19 mouse cellular contexts compared by ENCODE assay signal in genomic region chr8:79324928-79325327, GRCm38 (mm10). TPM values are rescaled to one million over a fixed set of nuclear protein-coding genes. Genes with fewer than 3 reads are reported as not detected.
A peak's percentile ranks its signal among the peaks of the same experiment; 100 is the strongest.
DNase-seq lines count a peak whose midpoint lies in the region; ATAC-seq and TF ChIP-seq lines count a peak whose summit lies in the region.
"Had no signal": no experiment of that assay in that cellular context is flagged by ENCODE, and none has a peak within 500 bp of the region (broad histone marks: within the 10 kb centered on the region; RNA-seq: fewer than 3 reads in every experiment).

No protein-coding gene starts in this region.

- no peak for TF ChIP-seq POLR2A in heart, adult 2 months (IDR thresholded peaks at IDR 0.05; ENCODE audit: insufficient read depth, low read depth, low read length)

- no peak overlapping the region for H3K9ac ChIP-seq in heart, adult 2 months (ENCODE audit: low read depth, low read length)
- H3K9ac ChIP-seq in lung, embryonic 16.5 days (ENCODE audit: low read length), result no peak overlapping the region
- no peak overlapping the region for H3K9ac ChIP-seq in embryonic facial prominence, embryonic 13.5 days
- H3K9ac ChIP-seq: forebrain, embryonic 12.5 days; heart, embryonic 15.5 days; limb, embryonic 12.5 days had no signal

- TF ChIP-seq EP300 in heart, adult 2 months (IDR thresholded peaks at IDR 0.05; ENCODE audit: insufficient read depth, low read depth, low read length), result no peak

- H3K27ac ChIP-seq in heart, adult 2 months, result peak overlapping the region; percentile 20
- H3K27ac ChIP-seq in heart, embryonic 10.5 days, result no peak overlapping the region
- H3K27ac ChIP-seq in lung, embryonic 16.5 days (ENCODE audit: low read length), result 0 out of 2 replicates have a peak overlapping the region, but pooled peaks have one; percentile 1
- no peak overlapping the region for H3K27ac ChIP-seq in embryonic facial prominence, embryonic 13.5 days
- H3K27ac ChIP-seq: forebrain, embryonic 12.5 days; heart, embryonic 15.5 days; limb, embryonic 12.5 days had no signal

- intact Hi-C loops in heart, adult 2 months (cut with DNase I), result no loop called here

- no peak overlapping the region for H3K4me3 ChIP-seq in heart, adult 2 months
- H3K4me3 ChIP-seq in heart, embryonic 10.5 days, result no peak overlapping the region
- no peak overlapping the region for H3K4me3 ChIP-seq in lung, embryonic 16.5 days (ENCODE audit: low read length)
- no peak overlapping the region for H3K4me3 ChIP-seq in embryonic facial prominence, embryonic 13.5 days
- H3K4me3 ChIP-seq: forebrain, embryonic 12.5 days; heart, embryonic 15.5 days; limb, embryonic 12.5 days had no signal

- no peaks in the 10 kb centered on the region for H3K79me2 ChIP-seq in heart, adult 2 months (replicated peaks; ENCODE audit: control insufficient read depth, insufficient read depth, low read length)

- no peak overlapping the region for H3K4me2 ChIP-seq in lung, embryonic 16.5 days (ENCODE audit: low read depth, low read length)
- H3K4me2 ChIP-seq in embryonic facial prominence, embryonic 13.5 days, result peak overlapping the region; percentile 27; the same call in 1 of the 2 replicates
- H3K4me2 ChIP-seq: forebrain, embryonic 12.5 days; heart, embryonic 15.5 days; limb, embryonic 12.5 days; liver, embryonic 11.5 days had no signal

- 0 out of 2 replicates have a peak, but pooled peaks have one; percentile 7 for ATAC-seq in lung, embryonic 16.5 days (ENCODE audit: low read depth)
- no peak for ATAC-seq in embryonic facial prominence, embryonic 13.5 days (ENCODE audit: insufficient number of reproducible peaks, insufficient read depth, low FRiP score, low TSS enrichment, low read depth)
- ATAC-seq: hindbrain, embryonic 16.5 days; intestine, postnatal 0 days; midbrain, embryonic 16.5 days had no signal

- H3K27me3 ChIP-seq in heart, adult 2 months (ENCODE audit: control insufficient read depth, insufficient read depth, low read length), result no peaks in the 10 kb centered on the region
- no peaks in the 10 kb centered on the region for H3K27me3 ChIP-seq in heart, embryonic 10.5 days (ENCODE audit: insufficient read depth, poor library complexity, severe bottlenecking)
- H3K27me3 ChIP-seq in lung, embryonic 16.5 days (ENCODE audit: control insufficient read depth, insufficient read depth, low read depth, low read length), result no peaks in the 10 kb centered on the region
- H3K27me3 ChIP-seq in embryonic facial prominence, embryonic 13.5 days, result no peaks in the 10 kb centered on the region
- H3K27me3 ChIP-seq: forebrain, embryonic 12.5 days; heart, embryonic 15.5 days; limb, embryonic 12.5 days had no signal

- peaks cover 10% of the 10 kb centered on the region for H3K4me1 ChIP-seq in heart, adult 2 months (ENCODE audit: control insufficient read depth, insufficient read depth, low read length)
- peaks cover 6% of the 10 kb centered on the region; the same call in 1 of the 2 replicates for H3K4me1 ChIP-seq in heart, embryonic 10.5 days
- peaks cover 9% of the 10 kb centered on the region for H3K4me1 ChIP-seq in lung, embryonic 16.5 days (replicated peaks; ENCODE audit: control insufficient read depth, insufficient read depth, low read length)
- H3K4me1 ChIP-seq in embryonic facial prominence, embryonic 13.5 days, result peaks cover 31% of the 10 kb centered on the region
- H3K4me1 ChIP-seq: heart, embryonic 15.5 days had no signal

- 66% methylated on average over 5 of the region's 5 CpGs for WGBS in heart, adult 2 months
- 78% methylated on average over 5 of the region's 5 CpGs for WGBS in heart, embryonic 10.5 days
- WGBS in lung, embryonic 16.5 days, result 72% methylated on average over 5 of the region's 5 CpGs
- 72% methylated on average over 5 of the region's 5 CpGs for WGBS in embryonic facial prominence, embryonic 13.5 days

- no peak for TF ChIP-seq CTCF in heart, adult 2 months (IDR thresholded peaks at IDR 0.05)

- no peaks in the 10 kb centered on the region for H3K9me3 ChIP-seq in heart, embryonic 10.5 days
- H3K9me3 ChIP-seq in lung, embryonic 16.5 days (ENCODE audit: control insufficient read depth, low read length), result no peaks in the 10 kb centered on the region
- no peaks in the 10 kb centered on the region for H3K9me3 ChIP-seq in embryonic facial prominence, embryonic 13.5 days
- H3K9me3 ChIP-seq: forebrain, embryonic 12.5 days; heart, embryonic 15.5 days; limb, embryonic 12.5 days had no signal

- DNase-seq in heart, adult 2 months, result no peak
- no peak for DNase-seq in heart, embryonic 10.5 days (ENCODE audit: low spot score)
- no peak for DNase-seq in lung, postnatal 25 days (ENCODE audit: low spot score)
- DNase-seq in right cerebral cortex, postnatal 4 days, result no peak
- no peak for DNase-seq in spleen, adult 12 weeks (ENCODE audit: low spot score)
- DNase-seq: adrenal gland, postnatal 25 days; cerebellum, adult 2 months; cerebellum, postnatal 14 days; lung, postnatal 10 days; right cerebral cortex, postnatal 25 days had no signal

- H3K36me3 ChIP-seq in heart, adult 2 months (ENCODE audit: control insufficient read depth, insufficient read depth, low read length), result no peaks in the 10 kb centered on the region
- H3K36me3 ChIP-seq in heart, embryonic 10.5 days, result no peaks in the 10 kb centered on the region
- H3K36me3 ChIP-seq in lung, embryonic 16.5 days (ENCODE audit: control insufficient read depth, insufficient read depth, low read length), result no peaks in the 10 kb centered on the region
- no peaks in the 10 kb centered on the region for H3K36me3 ChIP-seq in embryonic facial prominence, embryonic 13.5 days
- H3K36me3 ChIP-seq: forebrain, embryonic 12.5 days; heart, embryonic 15.5 days; limb, embryonic 12.5 days had no signal

RNA-seq across cellular contexts. Expression of gene Mmaa, which starts 30.2 kb away (rescaled TPM):
- 10 to 100 TPM; 44.0 to 45.9 TPM for total RNA-seq in heart, adult 2 months (2021)
- polyA plus RNA-seq in heart, adult 2 months (2012; rRNA removed), result 15.3 and 28.0 TPM in 2 replicates
- 9.5 and 9.9 TPM in 2 replicates for polyA plus RNA-seq in heart, embryonic 10.5 days (2016; fragmentation: Nextera tagmentation; extraction: Ambion mirVana)
- polyA plus RNA-seq in lung, embryonic 16.5 days (2015; fragmentation: Nextera tagmentation; extraction: Ambion mirVana), result 12.0 and 12.5 TPM in 2 replicates
- 16.2 and 19.2 TPM in 2 replicates for polyA plus RNA-seq in embryonic facial prominence, embryonic 13.5 days (2015; fragmentation: Nextera tagmentation; extraction: Ambion mirVana)

Comparison
In these comparisons a context has a peak if more than half of its experiments do, and no peak if none do; other contexts are left out.
1. H3K27ac ChIP-seq: peak in heart, adult 2 months (single experiment) and lung, embryonic 16.5 days (single experiment); none in heart, embryonic 10.5 days (single experiment) and embryonic facial prominence, embryonic 13.5 days (single experiment).